Mouse (Mus musculus): Measurements from ENCODE around the gene Sh3glb1. TPM values are rescaled to one million over a fixed set of nuclear protein-coding genes. Genes with fewer than 3 reads are reported as not detected.

Gene Sh3glb1
- polyA plus RNA-seq (2017; shearing (Covaris generic)): 69.7 TPM

GRCm38 (mm10) chr3:144719901-144720747, at the start of gene Sh3glb1:
Sh3glb1 (minus strand) TSS chr3:144720335.

GRCm38 (mm10) chr3:144760592-144761309, 40.6 kb upstream of the Sh3glb1 start, which contains the start of gene Clca3a1:
Clca3a1 (minus strand) TSS chr3:144760977.

Other genes with a start within 250 kb of the Sh3glb1 start
- gene Hs2st1, start 150.2 kb downstream of the Sh3glb1 start, polyA plus RNA-seq (2017; shearing (Covaris generic)): 1.9 TPM
- gene Selenof, start 150.0 kb downstream of the Sh3glb1 start, polyA plus RNA-seq (2017; shearing (Covaris generic)): 428 TPM
- not detected for gene Clca3a1, start 40.6 kb upstream of the Sh3glb1 start, polyA plus RNA-seq (2017; shearing (Covaris generic))
- not detected for gene Clca3a2, start 99.2 kb upstream of the Sh3glb1 start, polyA plus RNA-seq (2017; shearing (Covaris generic))
- gene Clca3b, start 129.0 kb upstream of the Sh3glb1 start, polyA plus RNA-seq (2017; shearing (Covaris generic)): not detected
- gene Clca4b, start 212.2 kb upstream of the Sh3glb1 start, polyA plus RNA-seq (2017; shearing (Covaris generic)): not detected

Measured in activated CD4-positive, CD25-positive, alpha-beta regulatory T cell, adult 9 weeks (primary cell).